ENCODE assay signal across 21 mouse cellular contexts in genomic region chr10:91191851-91192250, GRCm38 (mm10). TPM values are rescaled to one million over a fixed set of nuclear protein-coding genes. Genes with fewer than 3 reads are reported as not detected.
A peak's percentile ranks its signal among the peaks of the same experiment; 100 is the strongest.
DNase-seq lines count a peak whose midpoint lies in the region; ATAC-seq lines count a peak whose summit lies in the region.
"Had no signal": no experiment of that assay in that cellular context is flagged by ENCODE, and none has a peak within 500 bp of the region (broad histone marks: within the 10 kb centered on the region; RNA-seq: fewer than 3 reads in every experiment).

No protein-coding gene starts in this region.

- no peak overlapping the region for H3K4me3 ChIP-seq in forebrain, embryonic 15.5 days
- no peak overlapping the region for H3K4me3 ChIP-seq in forebrain, embryonic 10.5 days
- no peak overlapping the region for H3K4me3 ChIP-seq in hindbrain, embryonic 16.5 days (ENCODE audit: low read length)
- H3K4me3 ChIP-seq: embryonic facial prominence, embryonic 10.5 days; limb, embryonic 13.5 days; liver, embryonic 15.5 days; neural tube, embryonic 15.5 days had no signal

- DNase-seq in forebrain, embryonic 10.5 days (ENCODE audit: extremely low spot score, low spot score), result no peak
- DNase-seq in layer of hippocampus, adult 11-12 months (ENCODE audit: low spot score), result peak; percentile 83
- peak; percentile 63 to 67 for DNase-seq in layer of hippocampus, postnatal 36 days
- DNase-seq in right cerebral cortex, postnatal 25 days, result peak; percentile 51
- DNase-seq in adrenal gland, adult 8-10 months, result no peak
- DNase-seq in urinary bladder, postnatal 14 days (ENCODE audit: low spot score), result no peak
- DNase-seq: cerebellum, postnatal 25 days; gastrocnemius, postnatal 10 days; heart, postnatal 14 days; kidney, postnatal 25 days; lung, postnatal 10 days; thymus, adult 2 months had no signal

- H3K9ac ChIP-seq in forebrain, embryonic 15.5 days (replicated peaks), result no peak overlapping the region
- H3K9ac ChIP-seq in hindbrain, embryonic 16.5 days (ENCODE audit: low read depth, low read length), result no peak overlapping the region
- H3K9ac ChIP-seq: hindbrain, embryonic 14.5 days; limb, embryonic 13.5 days; liver, embryonic 15.5 days; neural tube, embryonic 15.5 days had no signal

- no peak overlapping the region for H3K27ac ChIP-seq in forebrain, embryonic 15.5 days (replicated peaks)
- H3K27ac ChIP-seq in forebrain, embryonic 10.5 days, result no peak overlapping the region
- H3K27ac ChIP-seq in hindbrain, embryonic 16.5 days (ENCODE audit: low read depth, low read length), result no peak overlapping the region
- H3K27ac ChIP-seq: embryonic facial prominence, embryonic 10.5 days; hindbrain, embryonic 14.5 days; limb, embryonic 13.5 days; liver, embryonic 15.5 days; neural tube, embryonic 15.5 days had no signal

- WGBS in forebrain, embryonic 15.5 days, result 70% methylated on average over 5 of the region's 5 CpGs
- WGBS in forebrain, embryonic 10.5 days, result 93% methylated on average over 5 of the region's 5 CpGs
- WGBS in hindbrain, embryonic 16.5 days, result 73% methylated on average over 5 of the region's 5 CpGs

- no peak overlapping the region for H3K4me2 ChIP-seq in forebrain, embryonic 15.5 days (replicated peaks)
- H3K4me2 ChIP-seq in hindbrain, embryonic 16.5 days (ENCODE audit: low read length), result no peak overlapping the region
- H3K4me2 ChIP-seq: hindbrain, embryonic 14.5 days; limb, embryonic 13.5 days; liver, embryonic 15.5 days; neural tube, embryonic 15.5 days had no signal

- peak; percentile 78 for ATAC-seq in forebrain, embryonic 15.5 days (replicated peaks)
- ATAC-seq in hindbrain, embryonic 16.5 days, result no peak
- ATAC-seq: intestine, postnatal 0 days had no signal

- H3K27me3 ChIP-seq in forebrain, embryonic 15.5 days, result no peaks in the 10 kb centered on the region
- H3K27me3 ChIP-seq in forebrain, embryonic 10.5 days (ENCODE audit: poor library complexity, severe bottlenecking), result no peaks in the 10 kb centered on the region
- no peaks in the 10 kb centered on the region for H3K27me3 ChIP-seq in hindbrain, embryonic 16.5 days (replicated peaks; ENCODE audit: control insufficient read depth, insufficient read depth, low read length)
- H3K27me3 ChIP-seq: CH12.LX; limb, embryonic 13.5 days; neural tube, embryonic 15.5 days had no signal

- peaks cover 12% of the 10 kb centered on the region for H3K4me1 ChIP-seq in forebrain, embryonic 15.5 days
- H3K4me1 ChIP-seq in forebrain, embryonic 10.5 days, result peaks cover 20% of the 10 kb centered on the region
- H3K4me1 ChIP-seq in hindbrain, embryonic 16.5 days (ENCODE audit: control insufficient read depth, insufficient read depth, low read depth, low read length), result peaks cover 6% of the 10 kb centered on the region

- H3K36me3 ChIP-seq in forebrain, embryonic 15.5 days, result no peaks in the 10 kb centered on the region
- no peaks in the 10 kb centered on the region for H3K36me3 ChIP-seq in forebrain, embryonic 10.5 days (replicated peaks)
- no peaks in the 10 kb centered on the region for H3K36me3 ChIP-seq in hindbrain, embryonic 16.5 days (ENCODE audit: control insufficient read depth, insufficient read depth, low read length)
- H3K36me3 ChIP-seq: embryonic facial prominence, embryonic 10.5 days; limb, embryonic 13.5 days; liver, embryonic 15.5 days; neural tube, embryonic 15.5 days had no signal

- no peaks in the 10 kb centered on the region for H3K9me3 ChIP-seq in forebrain, embryonic 15.5 days
- H3K9me3 ChIP-seq in forebrain, embryonic 10.5 days, result 0 out of 2 replicates have a peak, but pooled peaks cover 2% of the 10 kb centered on the region
- no peaks in the 10 kb centered on the region for H3K9me3 ChIP-seq in hindbrain, embryonic 16.5 days (ENCODE audit: control insufficient read depth, low read length)
- H3K9me3 ChIP-seq: limb, embryonic 13.5 days; neural tube, embryonic 15.5 days had no signal

RNA-seq across cellular contexts. Expression of gene Tmpo, which starts 10.7 kb away (rescaled TPM):
- polyA plus RNA-seq in forebrain, embryonic 15.5 days (2015; fragmentation: Nextera tagmentation; extraction: Ambion mirVana), result 191 and 194 TPM in 2 replicates
- polyA plus RNA-seq in forebrain, embryonic 10.5 days (2016; fragmentation: Nextera tagmentation; extraction: Ambion mirVana), result 261 and 275 TPM in 2 replicates
- 10 to 100 TPM; 38.8 to 41.2 TPM for total RNA-seq in layer of hippocampus, postnatal 36 days (2021)
- 100 to 1,000 TPM in 2 of 4 experiments, 10 to 100 TPM in 2; 81.5 to 150 (median 108) TPM for total RNA-seq in adrenal gland, adult 8-10 months (2022)
- polyA plus RNA-seq in hindbrain, embryonic 16.5 days (2015; fragmentation: Nextera tagmentation; extraction: Ambion mirVana), result 68.7 and 83.7 TPM in 2 replicates

Comparison
In these comparisons a context has a peak if more than half of its experiments do, and no peak if none do; other contexts are left out.
1. DNase-seq: peak in layer of hippocampus, adult 11-12 months (single experiment), layer of hippocampus, postnatal 36 days (2 of 2) and right cerebral cortex, postnatal 25 days (single experiment); none in forebrain, embryonic 10.5 days (single experiment), adrenal gland, adult 8-10 months (single experiment) and urinary bladder, postnatal 14 days (single experiment).